Mouse (Mus musculus): ENCODE results near the gene Tmco4. TPM values are rescaled to one million over a fixed set of nuclear protein-coding genes. Genes with fewer than 3 reads are reported as not detected.

Tmco4 gene
- polyA plus RNA-seq, 1 experiment from 2014 or later: 1.8 TPM

- H3K36me3 ChIP-seq (ENCODE audit: control insufficient read depth, insufficient read depth, low read length): no peaks in the 10 kb centered on the region
- peak within 1 kb of the TSS; percentile 60 for H3K4me3 ChIP-seq (ENCODE audit: low read length)
- peak within 1 kb of the TSS; percentile 55 for H3K27ac ChIP-seq (ENCODE audit: low read depth, low read length)
- WGBS: under 1% methylated on average over 75 of the region's 105 CpGs
- H3K27me3 ChIP-seq (replicated peaks; ENCODE audit: control insufficient read depth, insufficient read depth, low read length): peaks cover 19% of the 10 kb centered on the region
- ATAC-seq: peak; percentile 48; the same call in 1 of the 2 replicates
- peak within 1 kb of the TSS; percentile 74 for H3K9ac ChIP-seq (ENCODE audit: low read depth, low read length)
- no peaks in the 10 kb centered on the region for H3K9me3 ChIP-seq (ENCODE audit: control insufficient read depth, low read length)
- H3K4me2 ChIP-seq (ENCODE audit: low read length): peak within 1 kb of the TSS; percentile 96
- H3K4me1 ChIP-seq (ENCODE audit: control insufficient read depth, insufficient read depth, low read depth, low read length): peaks cover 17% of the 10 kb centered on the region
Observed at GRCm38 (mm10) chr4:139092356-139093195, 119.9 kb downstream of the Tmco4 start, which contains the start of gene Nbl1. Gene Nbl1, minus strand, starts transcription at chr4:139092993.

GRCm38 (mm10) chr4:139093196-139093530, 120.5 kb downstream of the Tmco4 start:
- peak overlapping the region; percentile 96 for H3K4me2 ChIP-seq (ENCODE audit: low read length)
- H3K4me3 ChIP-seq (ENCODE audit: low read length): peak overlapping the region; percentile 60
- H3K27me3 ChIP-seq (replicated peaks; ENCODE audit: control insufficient read depth, insufficient read depth, low read length): peaks cover 19% of the 10 kb centered on the region
- ATAC-seq: no peak
- no peaks in the 10 kb centered on the region for H3K36me3 ChIP-seq (ENCODE audit: control insufficient read depth, insufficient read depth, low read length)
- WGBS: 24% methylated on average over 13 of the region's 13 CpGs
- no peaks in the 10 kb centered on the region for H3K9me3 ChIP-seq (ENCODE audit: control insufficient read depth, low read length)
- peak overlapping the region; percentile 74 for H3K9ac ChIP-seq (ENCODE audit: low read depth, low read length)
- H3K4me1 ChIP-seq (ENCODE audit: control insufficient read depth, insufficient read depth, low read depth, low read length): peaks cover 17% of the 10 kb centered on the region
- H3K27ac ChIP-seq (ENCODE audit: low read depth, low read length): no peak overlapping the region

- 14% methylated on average over 1 of the region's 1 CpGs for WGBS
- H3K9me3 ChIP-seq (ENCODE audit: control insufficient read depth, low read length): no peaks in the 10 kb centered on the region
- no peak for ATAC-seq
- H3K4me3 ChIP-seq (ENCODE audit: low read length): no peak overlapping the region
- peaks cover 17% of the 10 kb centered on the region for H3K4me1 ChIP-seq (ENCODE audit: control insufficient read depth, insufficient read depth, low read depth, low read length)
- no peak overlapping the region for H3K9ac ChIP-seq (ENCODE audit: low read depth, low read length)
- H3K27ac ChIP-seq (ENCODE audit: low read depth, low read length): no peak overlapping the region
- H3K27me3 ChIP-seq (replicated peaks; ENCODE audit: control insufficient read depth, insufficient read depth, low read length): peaks cover 19% of the 10 kb centered on the region
- H3K36me3 ChIP-seq (ENCODE audit: control insufficient read depth, insufficient read depth, low read length): no peaks in the 10 kb centered on the region
- H3K4me2 ChIP-seq (ENCODE audit: low read length): no peak overlapping the region
Observed at GRCm38 (mm10) chr4:139095406-139095805, 122.7 kb downstream of the Tmco4 start.

GRCm38 (mm10) chr4:139096201-139096600, 123.5 kb downstream of the Tmco4 start:
- ATAC-seq: no peak
- H3K9ac ChIP-seq (ENCODE audit: low read depth, low read length): no peak overlapping the region
- H3K27me3 ChIP-seq (replicated peaks; ENCODE audit: control insufficient read depth, insufficient read depth, low read length): peaks cover 19% of the 10 kb centered on the region
- 70% methylated on average over 5 of the region's 5 CpGs for WGBS
- no peak overlapping the region for H3K4me3 ChIP-seq (ENCODE audit: low read length)
- H3K9me3 ChIP-seq (ENCODE audit: control insufficient read depth, low read length): no peaks in the 10 kb centered on the region
- H3K27ac ChIP-seq (ENCODE audit: low read depth, low read length): no peak overlapping the region
- H3K4me2 ChIP-seq (ENCODE audit: low read length): no peak overlapping the region
- H3K4me1 ChIP-seq (ENCODE audit: control insufficient read depth, insufficient read depth, low read depth, low read length): peaks cover 17% of the 10 kb centered on the region
- H3K36me3 ChIP-seq (ENCODE audit: control insufficient read depth, insufficient read depth, low read length): 0 out of 2 replicates have a peak, but pooled peaks cover under 1% of the 10 kb centered on the region

- ATAC-seq: no peak
- Histone ChIP-seq H3K36me3 (ENCODE audit: control insufficient read depth, insufficient read depth, low read length) (peaks cover 13% of the 10 kb centered on the region), H3K4me1 (ENCODE audit: control insufficient read depth, insufficient read depth, low read depth, low read length) (no peaks in the 10 kb centered on the region), H3K4me2 (ENCODE audit: low read length) (no peak overlapping the region), H3K27me3 (replicated peaks; ENCODE audit: control insufficient read depth, insufficient read depth, low read length) (no peaks in the 10 kb centered on the region), H3K27ac (ENCODE audit: low read depth, low read length) (no peak overlapping the region), H3K9ac (ENCODE audit: low read depth, low read length) (no peak overlapping the region), H3K4me3 (ENCODE audit: low read length) (no peak overlapping the region), H3K9me3 (ENCODE audit: control insufficient read depth, low read length) (no peaks in the 10 kb centered on the region)
- WGBS: 79% methylated on average over 8 of the region's 8 CpGs
Observed at GRCm38 (mm10) chr4:139100326-139100725, 127.6 kb downstream of the Tmco4 start.

GRCm38 (mm10) chr4:139101546-139101945, 128.9 kb downstream of the Tmco4 start:
- H3K4me3 ChIP-seq (ENCODE audit: low read length): no peak overlapping the region
- H3K9me3 ChIP-seq (ENCODE audit: control insufficient read depth, low read length): no peaks in the 10 kb centered on the region
- WGBS: 77% methylated on average over 6 of the region's 6 CpGs
- H3K4me2 ChIP-seq (ENCODE audit: low read length): no peak overlapping the region
- no peaks in the 10 kb centered on the region for H3K4me1 ChIP-seq (ENCODE audit: control insufficient read depth, insufficient read depth, low read depth, low read length)
- H3K27ac ChIP-seq (ENCODE audit: low read depth, low read length): no peak overlapping the region
- peaks cover 13% of the 10 kb centered on the region for H3K36me3 ChIP-seq (ENCODE audit: control insufficient read depth, insufficient read depth, low read length)
- no peak for ATAC-seq
- H3K27me3 ChIP-seq (replicated peaks; ENCODE audit: control insufficient read depth, insufficient read depth, low read length): no peaks in the 10 kb centered on the region
- no peak overlapping the region for H3K9ac ChIP-seq (ENCODE audit: low read depth, low read length)

- no peak overlapping the region for H3K9ac ChIP-seq (ENCODE audit: low read depth, low read length)
- no peak for ATAC-seq
- no peaks in the 10 kb centered on the region for H3K9me3 ChIP-seq (ENCODE audit: control insufficient read depth, low read length)
- H3K27ac ChIP-seq (ENCODE audit: low read depth, low read length): no peak overlapping the region
- H3K4me3 ChIP-seq (ENCODE audit: low read length): no peak overlapping the region
- no peak overlapping the region for H3K4me2 ChIP-seq (ENCODE audit: low read length)
- H3K36me3 ChIP-seq (ENCODE audit: control insufficient read depth, insufficient read depth, low read length): peaks cover 13% of the 10 kb centered on the region
- WGBS: 95% methylated on average over 1 of the region's 1 CpGs
- no peaks in the 10 kb centered on the region for H3K27me3 ChIP-seq (replicated peaks; ENCODE audit: control insufficient read depth, insufficient read depth, low read length)
- no peaks in the 10 kb centered on the region for H3K4me1 ChIP-seq (ENCODE audit: control insufficient read depth, insufficient read depth, low read depth, low read length)
Observed at GRCm38 (mm10) chr4:139105453-139105852, 132.8 kb downstream of the Tmco4 start.

Other genes starting within 250 kb of the Tmco4 start
- 0.35 and 0.36 TPM in 2 replicates for gene Pla2g2c, start 248.1 kb upstream of the Tmco4 start, polyA plus RNA-seq (2015; fragmentation: Nextera tagmentation; extraction: Ambion mirVana)
- gene Ubxn10, start 235.7 kb upstream of the Tmco4 start, polyA plus RNA-seq (2015; fragmentation: Nextera tagmentation; extraction: Ambion mirVana): 4.5 and 5.2 TPM in 2 replicates
- gene Pla2g2f, start 215.3 kb upstream of the Tmco4 start, polyA plus RNA-seq (2015; fragmentation: Nextera tagmentation; extraction: Ambion mirVana): 0.06 TPM in 1 of 2 replicates, not detected in the other
- gene Pla2g2d, start 197.2 kb upstream of the Tmco4 start, polyA plus RNA-seq (2015; fragmentation: Nextera tagmentation; extraction: Ambion mirVana): 0.61 and 0.76 TPM in 2 replicates
- 0.27 and 0.38 TPM in 2 replicates for gene Pla2g5, start 109.4 kb upstream of the Tmco4 start, polyA plus RNA-seq (2015; fragmentation: Nextera tagmentation; extraction: Ambion mirVana)
- gene Gm13030, start 98.9 kb upstream of the Tmco4 start, polyA plus RNA-seq (2015; fragmentation: Nextera tagmentation; extraction: Ambion mirVana): not detected in 2 replicates
- gene Pla2g2e, start 94.9 kb upstream of the Tmco4 start, polyA plus RNA-seq (2015; fragmentation: Nextera tagmentation; extraction: Ambion mirVana): not detected in 2 replicates
- gene Otud3, start 58.9 kb upstream of the Tmco4 start, polyA plus RNA-seq (2015; fragmentation: Nextera tagmentation; extraction: Ambion mirVana): 2.4 and 3.1 TPM in 2 replicates
- gene Rnf186, start 5.8 kb upstream of the Tmco4 start, polyA plus RNA-seq (2015; fragmentation: Nextera tagmentation; extraction: Ambion mirVana): not detected in 2 replicates
- 0.64 and 0.66 TPM in 2 replicates for gene Htr6, start 102.7 kb downstream of the Tmco4 start, polyA plus RNA-seq (2015; fragmentation: Nextera tagmentation; extraction: Ambion mirVana)
- 43.7 and 57.7 TPM in 2 replicates for gene Nbl1, start 120.1 kb downstream of the Tmco4 start, polyA plus RNA-seq (2015; fragmentation: Nextera tagmentation; extraction: Ambion mirVana)
- gene Minos1, start 158.2 kb downstream of the Tmco4 start, polyA plus RNA-seq (2015; fragmentation: Nextera tagmentation; extraction: Ambion mirVana): 342 and 378 TPM in 2 replicates
- 339 and 345 TPM in 2 replicates for gene Capzb, start 220.0 kb downstream of the Tmco4 start, polyA plus RNA-seq (2015; fragmentation: Nextera tagmentation; extraction: Ambion mirVana)

Measured in hindbrain, embryonic 16.5 days (tissue).